Mouse (Mus musculus) adrenal gland, adult 8-10 months (tissue): ENCODE measurements around the gene Snw1. TPM values are rescaled to one million over a fixed set of nuclear protein-coding genes. Genes with fewer than 3 reads are reported as not detected.
"Not testable (repeated sequence)": the region's sequence is repeated elsewhere in the genome, so short reads cannot be mapped to it uniquely, and the experiment has no call there.

Experiments used
- DNase-seq: peaks from one replicate; pipeline ENCODE4 v3.0.0; 2022
- total RNA-seq, 4 experiments: library from RNA; stranded (reverse); gene quantifications; 2 replicates each; pipeline ENCODE4 v1.2.4; 2022

Gene Snw1
- total RNA-seq: 100 to 1,000 TPM in 1 of 4 experiments, 10 to 100 TPM in 3; 76.4 to 103 (median 91.9) TPM

DNA sequence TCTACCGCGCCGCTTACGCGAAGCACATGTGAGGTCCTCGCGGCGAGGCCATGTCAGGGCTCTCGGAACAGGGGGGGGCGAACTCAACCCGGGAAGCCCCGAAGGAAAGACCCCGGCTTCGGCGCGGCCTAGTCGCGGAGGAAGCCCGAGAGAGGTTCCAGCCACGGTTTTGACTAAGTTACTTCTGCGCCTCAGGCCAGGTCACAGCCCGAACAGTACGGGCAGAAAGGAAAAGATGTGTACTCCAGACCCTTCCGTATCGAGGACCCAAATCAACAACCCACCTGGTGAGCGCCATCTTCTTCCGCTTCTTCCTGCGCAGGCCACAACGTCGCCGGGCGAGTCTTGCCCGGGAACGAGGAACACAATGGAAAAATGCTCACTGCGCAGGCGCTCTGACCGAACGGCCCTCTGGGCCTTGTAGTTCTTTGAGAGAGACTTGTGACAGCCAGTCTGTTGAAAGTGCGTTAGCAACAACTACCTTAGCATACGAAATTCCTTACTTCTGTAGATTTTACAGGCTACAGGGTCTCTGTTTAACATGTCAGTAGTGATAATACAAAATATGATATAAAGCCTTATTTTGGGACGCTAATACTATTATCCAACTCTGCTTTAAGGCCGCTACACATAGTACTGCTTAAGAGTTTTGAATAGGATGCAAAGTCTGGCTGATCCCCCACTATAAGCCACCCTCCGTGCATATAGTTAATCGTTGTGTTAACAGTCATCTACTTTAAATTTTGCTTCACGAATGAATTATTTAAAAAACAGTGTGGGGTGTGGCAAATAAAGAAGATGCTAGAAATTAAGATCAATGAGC, at the start of gene Snw1:
Snw1 (minus strand) TSS at position 311 of the 823 bp plus-strand sequence.
- peak; percentile 93 for DNase-seq

DNA sequence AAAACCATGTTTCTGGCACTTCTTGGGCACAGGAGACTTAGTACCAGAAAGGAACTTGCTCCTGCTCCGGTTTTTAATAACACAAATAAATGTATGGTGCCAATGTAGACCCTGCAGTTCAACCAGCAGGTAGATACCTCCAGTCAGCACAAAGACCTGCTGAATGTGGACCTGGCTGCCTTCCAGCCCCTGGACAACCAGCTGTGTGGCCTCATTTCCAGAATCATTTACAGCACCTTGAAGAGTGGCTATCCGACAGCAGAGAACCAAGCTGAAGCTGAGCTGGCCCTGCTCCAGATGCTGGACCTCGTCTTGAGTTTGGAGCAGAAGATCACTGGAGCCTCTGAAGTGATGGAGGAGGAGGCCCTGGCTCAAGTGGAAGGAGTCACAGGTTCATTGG, 47.5 kb upstream of the Snw1 start:
- DNase-seq: not testable (repeated sequence)

DNA sequence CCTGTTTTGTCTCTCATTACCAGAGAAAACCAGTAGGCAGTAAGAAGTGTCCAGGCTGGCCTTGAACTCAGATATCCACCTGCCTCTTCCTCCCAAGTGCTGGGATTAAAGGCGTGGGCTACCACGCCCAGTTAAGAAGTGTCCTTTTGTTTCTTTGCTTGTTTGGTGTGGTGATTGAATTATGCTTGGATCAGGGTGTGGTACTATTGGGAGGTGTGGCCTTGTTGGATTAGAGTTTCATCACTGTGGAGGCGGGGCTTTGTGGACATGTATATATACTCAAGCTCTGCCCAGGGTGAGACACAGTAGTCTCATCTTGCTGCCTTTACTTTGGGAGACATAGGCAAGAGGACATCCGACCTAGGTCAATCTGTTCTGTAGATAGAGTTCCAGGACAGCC, 41.9 kb upstream of the Snw1 start, which contains the start of gene Gm8300:
Gm8300 (plus strand) TSS at position 301 of the 400 bp plus-strand sequence.
- DNase-seq: not testable (repeated sequence)

DNA sequence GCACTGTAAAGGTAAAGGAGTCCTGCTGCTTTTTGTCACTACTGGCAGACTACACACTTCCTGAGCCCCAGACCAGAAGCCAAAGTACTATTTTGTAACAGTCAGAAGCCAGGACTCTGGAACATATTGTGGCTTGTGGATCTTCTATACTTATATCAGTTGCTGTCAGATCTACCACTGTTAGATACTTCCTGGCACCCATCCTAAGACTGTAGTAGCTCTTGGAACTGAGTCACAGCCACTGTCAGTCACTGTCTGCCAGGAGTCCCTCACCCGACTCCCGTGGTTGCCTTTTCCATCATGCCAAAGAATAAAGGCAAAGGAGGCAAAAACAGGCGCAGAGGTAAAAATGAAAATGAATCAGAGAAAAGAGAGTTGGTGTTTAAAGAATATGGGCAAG, 22.3 kb upstream of the Snw1 start, which contains the start of gene Gm5788:
Gm5788 (plus strand) TSS at position 301 of the 400 bp plus-strand sequence.
- not testable (repeated sequence) for DNase-seq

DNA sequence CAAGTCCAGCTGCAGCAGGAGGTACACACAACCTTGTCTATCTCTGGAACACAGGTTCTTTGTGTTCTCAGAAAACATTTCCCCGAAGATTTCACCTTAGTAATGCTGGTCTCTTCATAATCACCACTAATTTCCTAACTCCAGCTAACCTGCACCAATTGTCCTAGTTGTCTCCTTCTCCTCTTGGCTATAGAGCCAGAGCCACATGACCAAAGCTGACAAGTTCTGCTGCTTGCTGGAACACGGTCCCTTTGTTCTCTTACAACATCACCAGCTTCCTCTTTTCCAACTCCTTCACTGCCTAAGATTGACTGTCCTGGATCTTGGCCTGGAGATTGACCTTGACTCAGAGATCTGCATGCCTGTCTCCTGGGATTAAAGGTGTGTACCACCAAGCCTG, 16.6 kb upstream of the Snw1 start:
- not testable (repeated sequence) for DNase-seq

DNA sequence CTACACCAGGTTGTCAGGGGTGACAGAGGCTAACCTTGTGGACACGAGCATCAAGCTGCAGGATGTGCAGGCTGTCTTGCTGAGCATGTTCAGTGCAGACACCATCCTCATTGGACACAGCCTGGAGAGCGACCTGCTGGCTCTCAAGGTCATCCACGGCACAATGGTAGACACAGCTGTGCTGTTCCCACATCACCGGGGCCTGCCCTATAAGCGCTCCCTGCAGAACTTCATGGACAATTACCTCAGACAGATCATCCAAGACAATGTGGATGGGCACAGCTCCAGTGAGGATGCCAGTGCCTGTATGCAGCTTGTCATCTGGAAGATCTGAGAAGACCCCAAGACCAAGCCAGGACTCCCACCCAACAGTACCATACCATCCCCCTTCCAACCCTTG, 10.4 kb upstream of the Snw1 start:
- not testable (repeated sequence) for DNase-seq

DNA sequence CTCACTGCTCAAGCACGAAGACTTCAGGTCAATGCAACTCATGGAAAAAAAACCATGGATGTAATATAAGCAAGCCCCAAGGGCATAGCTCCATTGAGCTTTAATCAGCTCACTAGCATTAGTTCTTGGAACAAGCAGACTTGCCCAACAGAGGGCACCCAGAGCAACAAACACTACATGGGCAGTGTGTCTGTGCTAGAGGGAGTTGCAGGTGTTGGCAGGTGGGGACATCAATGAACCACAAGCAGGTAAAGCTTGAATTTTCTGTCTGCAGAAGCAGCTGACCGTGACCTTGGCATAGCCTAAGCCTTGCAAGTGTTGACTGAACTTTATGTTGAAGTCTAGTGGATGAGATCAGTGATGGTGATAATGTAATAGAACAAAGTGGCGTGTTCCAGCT, 2.7 kb upstream of the Snw1 start:
- DNase-seq: no peak

DNA sequence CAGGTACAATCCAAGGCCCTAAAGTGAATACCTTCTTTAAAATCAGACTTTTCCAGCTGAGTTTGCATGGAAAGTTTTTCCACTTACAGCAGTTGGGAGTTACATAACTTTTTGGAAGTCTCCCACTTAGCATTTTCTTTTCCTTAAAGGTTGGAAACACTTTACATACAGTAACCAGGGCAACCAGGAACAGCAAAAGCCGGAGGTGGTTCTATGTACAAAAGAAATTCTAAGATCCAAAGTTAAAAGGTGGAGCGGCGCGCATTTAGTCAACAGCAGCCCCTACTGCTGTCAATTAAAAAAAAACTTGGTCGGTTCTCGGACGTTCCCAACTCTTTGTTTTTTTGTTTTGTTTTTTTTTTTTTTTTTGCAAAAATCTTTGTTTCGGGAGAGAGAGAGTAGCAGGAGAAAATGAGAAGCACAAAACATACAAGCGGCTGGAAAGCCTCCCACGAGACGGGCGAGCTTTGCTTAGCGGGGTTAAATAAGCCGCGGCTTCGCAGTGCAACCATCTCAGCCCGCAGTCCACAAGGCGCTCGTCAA, 582 bp downstream of the Snw1 start:
- no peak for DNase-seq

DNA sequence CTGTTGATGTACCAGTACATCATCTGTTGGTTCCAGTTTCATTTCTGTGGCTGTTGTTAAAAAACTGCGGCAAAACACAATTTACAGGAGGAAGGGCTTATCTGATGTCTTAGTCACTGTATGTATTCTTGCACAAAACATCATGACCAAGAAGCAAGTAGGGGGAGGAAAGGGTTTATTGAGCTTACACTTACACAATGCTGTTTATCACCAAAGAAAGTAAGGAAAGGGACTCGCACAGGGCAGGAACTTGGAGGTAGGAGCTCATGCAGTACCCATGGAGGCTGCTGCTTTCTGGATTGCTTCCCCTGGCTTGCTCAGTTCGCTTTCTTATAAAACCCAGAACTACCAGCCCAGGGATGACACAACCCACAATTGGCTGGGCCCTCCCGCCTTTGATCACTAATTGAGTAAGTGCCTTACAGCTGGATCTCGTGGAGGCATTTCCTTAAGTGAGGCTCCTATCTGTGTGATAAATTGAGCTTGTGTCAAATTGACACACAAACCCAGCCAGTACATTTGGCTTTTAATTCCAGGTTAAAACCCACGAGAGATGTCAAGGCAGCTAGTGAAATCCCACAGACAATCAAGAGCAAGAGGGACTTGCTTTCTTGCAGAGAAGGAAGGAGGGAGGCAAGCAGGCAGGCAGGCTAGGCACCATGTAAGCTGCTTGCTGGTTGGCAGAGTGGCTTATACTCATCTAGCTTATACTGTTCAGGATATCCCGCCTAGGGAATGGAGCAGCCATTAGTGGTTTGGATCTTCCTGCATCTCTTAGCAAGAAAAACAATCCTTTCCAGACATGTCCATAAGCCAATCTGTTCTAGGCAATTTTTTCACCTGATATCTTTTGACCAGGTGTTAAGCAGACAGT, 1.6 kb downstream of the Snw1 start:
- peak; percentile 30 for DNase-seq

DNA sequence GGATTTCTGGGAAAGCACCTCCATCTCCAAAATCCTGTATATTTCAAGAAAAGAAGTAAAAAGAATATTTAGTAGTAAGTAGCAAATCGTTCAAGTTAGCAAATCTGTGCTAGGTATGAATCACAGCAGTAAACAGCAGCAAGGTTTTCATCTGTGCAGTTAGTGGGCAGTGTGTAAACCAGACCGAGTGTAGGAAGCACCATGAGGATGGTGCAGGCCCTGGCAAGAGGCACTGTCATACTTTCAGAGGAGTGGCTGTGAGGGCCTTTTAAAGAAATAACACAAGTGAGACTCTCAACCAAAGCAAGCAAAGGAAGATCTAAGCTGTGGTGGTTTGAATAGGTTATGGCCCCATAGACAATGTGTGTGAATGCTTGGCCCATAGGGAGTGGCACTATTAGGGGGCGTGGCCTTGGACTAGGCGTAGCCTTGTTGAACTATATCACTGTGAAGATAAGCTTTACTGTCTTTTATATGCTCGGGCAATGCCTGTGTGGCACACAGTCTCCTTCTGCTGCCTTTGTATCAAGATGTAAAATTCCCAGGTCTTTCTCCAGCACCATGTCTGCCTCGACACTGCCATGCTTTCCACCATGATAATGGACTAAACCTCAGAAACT, 7.3 kb downstream of the Snw1 start:
- DNase-seq: no peak

DNA sequence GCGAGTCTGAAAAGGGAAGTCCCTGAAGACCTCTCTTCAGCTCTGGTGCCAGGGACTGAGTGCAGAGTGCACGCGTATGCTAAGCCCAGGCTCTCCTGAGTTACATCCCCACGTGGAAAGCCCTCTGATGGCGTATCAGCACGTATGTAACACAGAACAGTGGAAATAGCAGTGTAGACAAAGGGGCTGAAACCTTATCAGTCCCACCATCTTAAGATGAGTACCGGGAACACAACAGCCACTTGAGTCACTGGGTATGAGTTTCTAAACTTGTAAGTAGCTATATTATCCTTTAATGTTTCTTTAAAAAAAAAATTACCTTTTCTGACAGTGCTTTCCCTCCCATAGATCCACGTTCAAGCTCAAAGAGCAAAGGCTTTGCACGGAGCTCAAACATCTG, 22.6 kb downstream of the Snw1 start:
- DNase-seq: no peak

DNA sequence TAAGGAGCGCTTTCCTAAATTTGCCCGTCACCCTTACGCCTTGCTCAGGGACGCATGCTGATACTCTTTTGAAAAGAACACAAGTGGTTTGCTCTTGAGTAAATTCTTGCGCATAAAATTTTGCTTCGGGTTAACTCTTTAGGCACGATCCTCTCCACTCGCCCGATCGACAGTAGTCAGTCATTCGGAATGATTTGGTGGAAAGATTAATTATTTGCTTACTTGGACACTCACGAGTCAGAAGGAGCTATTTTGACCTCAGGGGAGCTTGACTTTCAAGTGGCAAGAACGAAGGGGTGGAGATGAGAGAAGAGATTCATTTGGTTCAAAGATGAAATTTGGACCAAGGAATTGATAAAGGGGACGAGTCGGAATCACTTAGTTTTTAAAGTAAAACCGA, 27.9 kb downstream of the Snw1 start:
- no peak for DNase-seq

DNA sequence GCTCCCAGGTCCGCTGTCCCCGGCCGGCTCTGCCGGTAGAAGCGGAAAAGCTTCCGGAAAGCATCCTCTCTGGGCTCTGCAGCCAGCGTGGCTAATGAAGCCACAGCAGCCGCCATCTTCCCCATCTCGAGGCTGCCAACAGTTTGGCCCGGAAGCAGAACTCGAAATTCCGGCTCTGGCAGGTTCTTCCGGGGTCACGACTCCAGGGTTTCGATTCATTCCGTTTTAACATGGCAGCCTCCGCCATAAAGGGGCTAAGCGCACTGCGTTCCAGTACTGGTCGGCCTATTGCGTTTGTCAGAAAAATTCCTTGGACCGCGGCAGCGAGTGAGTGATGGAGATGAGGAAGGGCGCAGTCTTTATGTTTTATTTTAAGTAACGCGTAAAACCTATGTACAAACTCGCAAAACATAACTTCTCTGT, 28.4 kb downstream of the Snw1 start, which contains the start of the genes Slirp and Alkbh1:
Slirp (plus strand) TSS at position 197 of the 423 bp plus-strand sequence.
Alkbh1 (minus strand) TSS at position 318 of the 423 bp plus-strand sequence.
- peak; percentile 84 for DNase-seq

DNA sequence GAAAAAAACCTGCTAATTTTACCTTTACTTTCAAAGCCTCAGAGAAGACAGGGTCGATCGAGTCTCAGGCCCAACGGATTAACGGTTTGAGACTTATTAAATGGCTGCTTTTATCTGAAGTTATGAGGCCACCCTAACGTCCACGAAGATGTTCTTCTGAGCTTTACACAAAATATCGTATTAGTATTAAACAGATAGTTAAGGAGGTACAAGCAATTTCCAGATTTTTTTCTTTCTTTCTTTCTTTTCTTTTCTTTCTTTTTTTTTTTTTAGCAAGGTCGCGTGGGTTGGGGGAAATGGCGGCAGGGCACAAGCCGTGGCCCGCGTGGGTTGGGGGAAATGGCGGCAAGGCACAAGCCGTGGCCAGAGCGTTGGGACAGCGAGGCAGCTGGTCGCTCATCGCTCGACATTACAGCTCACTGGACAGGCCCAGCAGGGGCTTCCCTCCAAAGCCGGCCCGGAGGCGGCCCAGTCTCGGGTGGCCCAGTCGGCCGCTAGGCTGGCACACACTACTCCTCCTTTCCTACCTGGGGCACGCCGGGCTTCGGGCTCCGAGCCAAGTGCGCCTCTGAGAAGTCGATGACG, 28.9 kb downstream of the Snw1 start:
- no peak for DNase-seq

DNA sequence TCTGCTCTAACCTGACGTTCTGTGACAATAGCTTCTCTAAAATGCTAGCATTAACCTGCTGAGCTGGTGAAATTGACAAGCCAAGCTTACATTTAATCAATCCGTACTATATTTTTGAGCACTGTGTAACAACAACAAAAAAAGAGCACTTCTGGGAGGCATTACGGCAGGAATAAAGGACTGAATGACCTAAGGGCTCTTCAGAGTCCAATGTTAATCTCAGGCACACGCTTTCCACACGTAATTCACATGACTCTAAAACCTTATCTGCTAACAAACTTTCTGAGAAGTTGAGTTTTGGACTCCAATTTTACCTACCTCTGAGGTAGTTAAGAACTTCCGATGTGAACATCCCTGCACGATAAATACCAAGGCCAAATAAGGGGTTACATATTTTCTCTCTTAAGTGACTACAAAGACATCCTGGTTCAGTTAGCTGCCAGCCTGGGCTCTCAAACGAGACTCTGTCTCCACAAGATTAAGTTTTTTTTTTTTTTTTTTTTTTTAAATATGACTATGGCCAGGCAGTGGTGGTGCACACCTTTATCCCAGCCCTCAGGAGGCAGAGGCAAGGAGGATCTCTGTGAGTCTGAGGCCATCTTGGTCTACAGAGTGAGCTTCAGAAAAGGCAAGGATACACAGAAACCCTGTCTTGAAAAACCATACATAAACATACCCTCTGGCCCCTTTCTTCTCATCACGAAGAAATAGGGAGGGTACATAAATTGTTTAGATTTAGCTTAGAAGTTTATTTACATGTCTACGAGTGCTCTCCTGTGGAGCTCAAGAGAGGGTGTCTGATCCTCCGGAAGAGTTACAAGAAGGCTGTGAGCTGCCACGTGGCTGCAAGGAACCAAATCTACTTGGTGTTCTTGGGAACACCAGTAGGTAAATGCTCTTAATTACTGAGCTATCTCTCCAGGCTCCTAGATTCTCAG, 29.6 kb downstream of the Snw1 start:
- no peak for DNase-seq

DNA sequence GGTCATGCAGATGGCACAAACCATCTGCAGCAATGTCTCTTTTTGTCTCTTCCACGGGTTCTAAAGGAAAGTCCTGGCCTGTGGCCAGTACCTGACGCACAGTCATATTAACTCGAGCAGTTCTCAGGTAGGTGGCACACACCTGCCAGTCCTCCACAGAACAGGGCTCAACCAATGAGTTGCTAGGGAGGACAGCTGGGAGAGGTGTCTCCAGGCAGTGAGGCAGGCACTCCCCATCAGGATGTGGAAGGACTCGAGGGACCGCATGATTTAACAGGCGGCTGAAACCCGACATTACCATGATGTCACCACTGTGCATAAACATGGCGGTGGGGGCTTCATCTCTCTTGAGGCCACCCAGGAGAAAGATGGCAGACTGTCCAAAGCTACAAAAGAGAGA, 43.2 kb downstream of the Snw1 start:
- DNase-seq: no peak

DNA sequence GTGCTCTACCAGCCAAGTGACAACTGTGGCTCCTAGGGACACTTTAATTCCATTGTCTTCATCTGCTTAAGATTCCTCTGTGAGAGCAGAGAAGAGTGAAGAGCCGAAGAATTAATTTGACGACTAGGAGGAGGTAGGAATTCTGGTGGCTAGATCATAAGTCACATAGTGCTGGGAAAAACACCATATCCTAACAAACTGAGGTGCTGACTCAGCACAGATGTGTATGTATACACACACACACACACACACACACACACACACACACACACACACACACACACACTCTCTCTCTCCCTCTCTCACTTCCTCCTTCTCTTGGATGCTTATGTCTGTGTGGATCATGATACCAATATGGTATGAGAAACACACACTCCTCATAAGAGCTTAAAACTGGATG, 43.8 kb downstream of the Snw1 start:
- no peak for DNase-seq

DNA sequence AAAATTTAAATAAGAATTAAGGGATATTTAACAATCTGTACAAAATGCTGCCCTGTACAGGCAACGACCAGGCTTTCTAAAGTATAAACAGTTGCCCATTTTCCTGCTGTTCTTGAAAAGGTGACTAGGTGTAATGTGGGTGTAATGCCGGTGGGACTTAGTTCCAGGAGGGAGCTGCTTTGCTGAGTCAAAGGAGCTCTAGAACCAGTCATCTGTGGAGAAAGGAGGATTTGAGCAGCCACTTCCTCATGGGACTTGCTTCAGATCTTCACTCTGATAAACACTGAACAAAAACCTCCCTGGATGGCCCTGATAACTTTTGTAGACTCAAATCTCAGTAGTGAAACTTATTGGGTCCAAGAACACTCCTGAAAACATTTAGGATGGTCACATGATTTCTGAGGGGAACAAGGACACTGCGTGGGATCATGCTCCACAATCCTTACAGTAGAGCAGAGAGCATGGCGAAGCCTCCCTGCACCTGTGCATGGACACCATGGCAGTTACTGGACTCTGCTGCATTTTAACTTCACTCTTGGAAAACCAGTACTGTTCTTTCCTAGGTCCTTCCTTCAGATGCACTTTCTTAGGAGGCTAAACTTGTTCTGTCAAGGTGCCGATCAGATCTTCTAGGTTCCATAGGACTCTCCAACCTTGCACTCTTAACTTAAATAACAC, 45.6 kb downstream of the Snw1 start:
- DNase-seq: no peak

DNA sequence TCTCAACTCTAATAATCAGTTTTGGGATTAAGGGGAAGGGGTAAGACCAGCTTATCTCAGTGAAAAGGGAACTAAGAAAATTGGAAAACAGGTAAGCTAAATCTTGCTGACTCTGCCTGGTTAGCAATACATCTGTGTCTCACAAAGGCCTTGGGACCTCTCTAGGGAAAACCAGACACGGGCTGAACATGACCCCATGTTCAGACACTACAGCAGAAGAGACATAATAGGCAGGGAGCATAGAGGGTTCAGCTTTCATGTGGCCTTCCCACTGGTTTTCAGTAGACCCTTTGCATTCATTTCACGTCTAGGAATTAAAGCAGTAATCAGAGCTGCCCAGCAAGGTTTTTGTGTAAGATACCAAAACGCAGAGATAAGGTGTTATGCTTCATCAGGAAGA, 47.6 kb downstream of the Snw1 start:
- DNase-seq: no peak

DNA sequence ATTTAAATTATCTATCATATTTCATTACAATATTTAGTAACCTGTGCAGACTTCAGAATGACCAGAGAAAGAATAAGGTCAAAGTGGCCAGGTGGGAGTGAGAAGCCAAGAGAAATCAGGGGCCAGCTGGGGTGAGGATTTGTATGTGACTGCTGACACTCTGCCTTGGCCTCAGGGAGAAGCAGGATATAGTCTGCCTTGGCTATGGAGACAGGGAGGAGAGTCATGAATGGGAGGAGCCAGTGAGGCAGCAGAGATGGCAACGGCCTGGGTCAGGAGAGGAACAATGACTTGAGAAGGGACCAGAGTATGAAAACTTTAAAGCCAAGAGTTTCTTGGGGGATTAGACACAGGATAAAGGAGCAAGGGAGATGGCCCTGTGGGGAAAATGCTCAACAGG, 48.4 kb downstream of the Snw1 start:
- no peak for DNase-seq
